Mouse (Mus musculus): ENCODE data around the gene Lrrk1. TPM values are rescaled to one million over a fixed set of nuclear protein-coding genes. Genes with fewer than 3 reads are reported as not detected.
A peak's percentile ranks its signal among the peaks of the same experiment; 100 is the strongest.

Gene Lrrk1
- total RNA-seq, 1 experiment, result 7.4 TPM

GRCm38 (mm10) chr7:66365411-66365810 is 22.7 kb downstream of the Lrrk1 start:
- H3K9ac ChIP-seq (ENCODE audit: insufficient read depth, low read depth, low read length, poor library complexity, severe bottlenecking), result no peak overlapping the region
- no peak overlapping the region for H3K4me3 ChIP-seq (ENCODE audit: insufficient read depth in 1 of 2, low read depth in 1 of 2, low read length in 2 of 2, poor library complexity in 1 of 2, severe bottlenecking in 1 of 2)
- no peak for TF ChIP-seq HCFC1 (IDR thresholded peaks at IDR 0.05; ENCODE audit: borderline replicate concordance, insufficient read depth, low read length)
- TF ChIP-seq MAFK (IDR thresholded peaks at IDR 0.05; ENCODE audit: insufficient read depth, low read depth, low read length), result no peak
- TF ChIP-seq CHD2 (IDR thresholded peaks at IDR 0.05; ENCODE audit: low read depth, low read length), result no peak
- no peak for TF ChIP-seq ZC3H11A (IDR thresholded peaks at IDR 0.05; ENCODE audit: borderline replicate concordance, low read depth, low read length)
- no peak for TF ChIP-seq ZNF384 (IDR thresholded peaks at IDR 0.05; ENCODE audit: low read depth, low read length)
- H3K4me1 ChIP-seq (ENCODE audit: control insufficient read depth in 2 of 2, insufficient read depth in 2 of 2, low read length in 2 of 2, poor library complexity in 1 of 2), result peaks cover 0 to 2% of the 10 kb centered on the region in 2 experiments; a peak in 1 of 4 replicates
- no peaks in the 10 kb centered on the region for H3K9me3 ChIP-seq (ENCODE audit: control insufficient read depth, insufficient read depth, low read depth, low read length)
- no peak for DNase-seq (ENCODE audit: low read depth, low spot score)
- no peaks in the 10 kb centered on the region for H3K36me3 ChIP-seq (ENCODE audit: control insufficient read depth, insufficient read depth, low read length, poor library complexity, severe bottlenecking)
- H3K27ac ChIP-seq (ENCODE audit: insufficient read depth, low read depth, low read length, poor library complexity, severe bottlenecking), result no peak overlapping the region
- in situ Hi-C loops (cut with MboI; ENCODE audit: low sequenced_read_pairs in 2 of 2, unreplicated experiment in 2 of 2), result no loop called here

- Histone ChIP-seq H3K4me3 (ENCODE audit: insufficient read depth in 1 of 2, low read depth in 1 of 2, low read length in 2 of 2, poor library complexity in 1 of 2, severe bottlenecking in 1 of 2) (no peak overlapping the region), H3K27ac (ENCODE audit: insufficient read depth, low read depth, low read length, poor library complexity, severe bottlenecking) (no peak overlapping the region), H3K36me3 (ENCODE audit: control insufficient read depth, insufficient read depth, low read length, poor library complexity, severe bottlenecking) (no peaks in the 10 kb centered on the region), H3K4me1 (ENCODE audit: control insufficient read depth in 2 of 2, insufficient read depth in 2 of 2, low read length in 2 of 2, poor library complexity in 1 of 2) (peaks cover 0 to 2% of the 10 kb centered on the region in 2 experiments; a peak in 1 of 4 replicates), H3K9ac (ENCODE audit: insufficient read depth, low read depth, low read length, poor library complexity, severe bottlenecking) (no peak overlapping the region), H3K9me3 (ENCODE audit: control insufficient read depth, insufficient read depth, low read depth, low read length) (no peaks in the 10 kb centered on the region)
- no peak for TF ChIP-seq HCFC1 (IDR thresholded peaks at IDR 0.05; ENCODE audit: borderline replicate concordance, insufficient read depth, low read length)
- no peak for TF ChIP-seq MAFK (IDR thresholded peaks at IDR 0.05; ENCODE audit: insufficient read depth, low read depth, low read length)
- TF ChIP-seq ZC3H11A (IDR thresholded peaks at IDR 0.05; ENCODE audit: borderline replicate concordance, low read depth, low read length), result no peak
- no peak for TF ChIP-seq CHD2 (IDR thresholded peaks at IDR 0.05; ENCODE audit: low read depth, low read length)
- TF ChIP-seq ZNF384 (IDR thresholded peaks at IDR 0.05; ENCODE audit: low read depth, low read length), result no peak
- DNase-seq (ENCODE audit: low read depth, low spot score), result no peak
- in situ Hi-C loops (cut with MboI; ENCODE audit: low sequenced_read_pairs in 2 of 2, unreplicated experiment in 2 of 2), result no loop called here
Measured at GRCm38 (mm10) chr7:66364491-66364890, 23.7 kb downstream of the Lrrk1 start.

- no peak overlapping the region for H3K27ac ChIP-seq (ENCODE audit: insufficient read depth, low read depth, low read length, poor library complexity, severe bottlenecking)
- in situ Hi-C loops (cut with MboI; ENCODE audit: low sequenced_read_pairs in 2 of 2, unreplicated experiment in 2 of 2), result no loop called here
- DNase-seq (ENCODE audit: low read depth, low spot score), result no peak
- H3K9me3 ChIP-seq (ENCODE audit: control insufficient read depth, insufficient read depth, low read depth, low read length), result no peaks in the 10 kb centered on the region
- no peak overlapping the region for H3K9ac ChIP-seq (ENCODE audit: insufficient read depth, low read depth, low read length, poor library complexity, severe bottlenecking)
- no peaks in the 10 kb centered on the region for H3K36me3 ChIP-seq (ENCODE audit: control insufficient read depth, insufficient read depth, low read length, poor library complexity, severe bottlenecking)
- H3K4me1 ChIP-seq (ENCODE audit: control insufficient read depth in 2 of 2, insufficient read depth in 2 of 2, low read length in 2 of 2, poor library complexity in 1 of 2), result no peaks in the 10 kb centered on the region
- H3K4me3 ChIP-seq (ENCODE audit: insufficient read depth in 1 of 2, low read depth in 1 of 2, low read length in 2 of 2, poor library complexity in 1 of 2, severe bottlenecking in 1 of 2), result no peak overlapping the region
- TF ChIP-seq MAFK (IDR thresholded peaks at IDR 0.05; ENCODE audit: insufficient read depth, low read depth, low read length) (peak; percentile 35; the same call in 1 of the 2 replicates), HCFC1 (IDR thresholded peaks at IDR 0.05; ENCODE audit: borderline replicate concordance, insufficient read depth, low read length) (no peak), ZNF384 (IDR thresholded peaks at IDR 0.05; ENCODE audit: low read depth, low read length) (no peak), ZC3H11A (IDR thresholded peaks at IDR 0.05; ENCODE audit: borderline replicate concordance, low read depth, low read length) (no peak)
Measured at GRCm38 (mm10) chr7:66359044-66359443, 29.1 kb downstream of the Lrrk1 start.

- TF ChIP-seq MAFK (IDR thresholded peaks at IDR 0.05; ENCODE audit: insufficient read depth, low read depth, low read length) (no peak), CHD2 (IDR thresholded peaks at IDR 0.05; ENCODE audit: low read depth, low read length) (no peak), ZNF384 (IDR thresholded peaks at IDR 0.05; ENCODE audit: low read depth, low read length) (no peak), HCFC1 (IDR thresholded peaks at IDR 0.05; ENCODE audit: borderline replicate concordance, insufficient read depth, low read length) (no peak), ZC3H11A (IDR thresholded peaks at IDR 0.05; ENCODE audit: borderline replicate concordance, low read depth, low read length) (no peak)
- H3K4me1 ChIP-seq (ENCODE audit: control insufficient read depth in 2 of 2, insufficient read depth in 2 of 2, low read length in 2 of 2, poor library complexity in 1 of 2), result no peaks in the 10 kb centered on the region
- in situ Hi-C loops (cut with MboI; ENCODE audit: low sequenced_read_pairs in 2 of 2, unreplicated experiment in 2 of 2), result no loop called here
- no peak overlapping the region for H3K4me3 ChIP-seq (ENCODE audit: insufficient read depth in 1 of 2, low read depth in 1 of 2, low read length in 2 of 2, poor library complexity in 1 of 2, severe bottlenecking in 1 of 2)
- H3K27ac ChIP-seq (ENCODE audit: insufficient read depth, low read depth, low read length, poor library complexity, severe bottlenecking), result no peak overlapping the region
- no peaks in the 10 kb centered on the region for H3K9me3 ChIP-seq (ENCODE audit: control insufficient read depth, insufficient read depth, low read depth, low read length)
- H3K36me3 ChIP-seq (ENCODE audit: control insufficient read depth, insufficient read depth, low read length, poor library complexity, severe bottlenecking), result no peaks in the 10 kb centered on the region
- no peak overlapping the region for H3K9ac ChIP-seq (ENCODE audit: insufficient read depth, low read depth, low read length, poor library complexity, severe bottlenecking)
- no peak for DNase-seq (ENCODE audit: low read depth, low spot score)
Measured at GRCm38 (mm10) chr7:66358461-66358860, 29.7 kb downstream of the Lrrk1 start.

Measured in ES-E14 (cell line).